Mouse (Mus musculus) layer of hippocampus, postnatal 14 days (tissue): ENCODE measurements around the gene Pon2. TPM values are rescaled to one million over a fixed set of nuclear protein-coding genes. Genes with fewer than 3 reads are reported as not detected.
"Not testable (repeated sequence)": the region's sequence is repeated elsewhere in the genome, so short reads cannot be mapped to it uniquely, and the experiment has no call there.

Experiments
- DNase-seq, 2 experiments: peaks; one replicate each; pipeline ENCODE4 v3.0.0; 2021 to 2022; ENCODE audit warnings: low spot score in 2 of 2, mixed read lengths in 1 of 2
- long read RNA-seq, 2 experiments: library from polyadenylated mRNA; stranded (forward); transcript quantifications; one replicate each; pipeline ENCODE4 v2.0.0; 2021
- total RNA-seq, 2 experiments: library from RNA; stranded (reverse); gene quantifications; 2 replicates each; pipeline ENCODE4 v1.2.3; 2021

Gene Pon2
- total RNA-seq, result 10 to 100 TPM; 25.0 to 25.4 TPM
- long read RNA-seq, experiment 1, transcript Pon2-201 (9 exons, 2,409 nt), result major isoform, 51 of 56 reads
- long read RNA-seq, experiment 1, partial matches to known transcripts, result 1 of 56 reads
- long read RNA-seq, experiment 1, other reads (novel, unspliced or antisense), result 4 of 56 reads
- long read RNA-seq, experiment 2, transcript Pon2-201 (9 exons, 2,409 nt), result major isoform, 46 of 55 reads
- long read RNA-seq, experiment 2, partial matches to known transcripts, result 5 of 55 reads
- long read RNA-seq, experiment 2, other reads (novel, unspliced or antisense), result 4 of 55 reads

DNA sequence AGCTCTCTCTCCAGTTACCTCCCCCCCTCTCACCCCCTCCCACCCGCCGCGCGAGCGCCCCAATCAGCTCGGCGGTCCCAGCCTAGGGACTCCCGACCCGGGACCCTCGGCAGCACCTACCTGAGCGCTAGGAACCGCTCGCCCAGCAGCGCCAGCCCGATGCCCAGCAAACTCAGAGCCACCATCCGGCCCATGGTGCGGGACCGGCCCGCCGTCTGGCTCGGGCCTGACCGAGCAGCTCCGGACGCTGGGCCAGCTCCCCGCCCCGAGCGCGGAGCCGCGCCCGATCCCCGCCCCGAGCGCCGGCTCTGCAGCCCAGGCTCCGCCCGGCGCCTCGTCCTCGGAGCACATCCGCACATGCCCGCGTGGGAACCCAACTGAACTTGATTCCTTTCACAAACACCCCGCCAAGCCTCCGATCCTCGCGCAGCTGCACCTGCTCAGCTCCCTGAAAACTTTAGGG is at the start of gene Pon2:
Gene Pon2, minus strand, starts transcription at position 364 of the 463 bp plus-strand sequence.
- DNase-seq, result peak; percentile 38 to 39

GRCm38 (mm10) chr6:5344255-5344654 is 46.0 kb upstream of the Pon2 start:
- DNase-seq, result no peak

- not testable (repeated sequence) for DNase-seq
These were observed 41.0 kb upstream of the Pon2 start for GRCm38 (mm10) chr6:5339283-5339682.

DNA sequence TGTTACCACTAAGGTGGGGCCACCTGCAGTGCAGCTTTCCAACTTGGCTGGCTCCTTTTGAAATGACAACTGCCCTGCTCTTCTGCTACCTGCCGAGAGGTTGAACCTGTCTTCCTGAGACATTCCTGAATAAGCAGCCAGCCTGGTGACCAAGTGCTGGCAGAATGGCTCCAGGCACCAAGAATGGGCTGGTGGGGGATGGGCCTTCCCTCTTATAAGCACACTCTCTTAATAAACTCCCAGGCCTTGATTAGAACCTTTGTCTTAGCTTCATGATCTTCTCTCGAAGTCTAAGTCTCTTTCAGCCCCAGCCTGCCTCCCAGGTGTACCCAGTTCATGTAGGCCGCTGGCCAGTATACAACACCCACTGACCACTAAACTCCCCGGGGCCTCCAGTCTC is 40.5 kb upstream of the Pon2 start:
- not testable (repeated sequence) for DNase-seq

GRCm38 (mm10) chr6:5336016-5336415 is 37.8 kb upstream of the Pon2 start:
- DNase-seq, result not testable (repeated sequence)

DNA sequence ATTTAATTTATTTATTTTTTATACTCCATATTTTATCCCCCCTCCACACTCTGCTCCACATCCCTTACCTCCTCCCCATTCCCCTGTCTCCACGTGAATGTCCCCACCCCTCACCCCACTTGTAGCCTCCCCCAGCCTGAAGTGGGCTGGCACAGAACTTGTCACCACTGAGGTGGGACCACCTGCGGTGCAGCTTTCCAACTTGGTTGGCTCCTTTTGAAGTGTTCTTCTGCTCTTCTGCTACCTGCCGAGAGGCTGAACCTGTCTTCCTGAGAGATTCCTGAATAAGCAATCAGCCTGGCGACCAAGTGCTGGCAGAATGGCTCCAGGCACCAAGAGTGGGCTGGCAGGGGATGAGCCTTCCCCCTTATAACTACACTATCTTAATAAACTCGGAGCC is 35.8 kb upstream of the Pon2 start:
- DNase-seq, result no peak

DNA sequence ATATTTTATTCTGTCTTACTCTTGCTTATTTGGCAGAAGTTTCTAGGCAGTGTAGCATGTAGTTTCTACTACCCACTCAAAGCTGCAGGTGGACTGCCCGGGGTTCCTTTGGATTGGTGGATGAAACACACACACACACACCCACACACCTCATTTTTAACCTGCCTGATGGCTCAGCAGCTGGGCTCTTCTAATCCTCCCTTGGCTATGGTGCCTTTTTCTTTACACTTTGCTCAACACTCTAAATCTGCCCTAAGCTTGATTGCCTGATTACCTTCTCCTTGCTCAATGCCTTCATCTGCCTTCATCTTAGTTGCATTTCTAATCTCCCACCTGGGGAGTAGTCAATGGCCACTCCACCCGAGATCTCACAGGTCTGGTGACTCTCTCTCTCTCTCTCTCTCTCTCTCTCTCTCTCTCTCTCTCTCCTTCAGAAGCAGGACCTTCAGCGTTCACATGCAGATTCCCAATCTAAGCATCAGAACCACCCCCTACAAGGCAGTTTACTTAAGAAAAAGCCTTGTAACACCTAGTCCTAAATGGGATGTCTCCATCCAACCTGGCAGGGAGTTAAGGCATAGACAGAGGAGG is 34.4 kb upstream of the Pon2 start:
- DNase-seq, result no peak

GRCm38 (mm10) chr6:5325122-5325521 is 26.9 kb upstream of the Pon2 start:
- DNase-seq, result no peak

- not testable (repeated sequence) for DNase-seq
These were observed 25.8 kb upstream of the Pon2 start for GRCm38 (mm10) chr6:5324101-5324500.

- no peak for DNase-seq
These were observed 18.4 kb upstream of the Pon2 start for GRCm38 (mm10) chr6:5316630-5317029.

GRCm38 (mm10) chr6:5315053-5315759 is 17.0 kb upstream of the Pon2 start:
- no peak for DNase-seq

DNA sequence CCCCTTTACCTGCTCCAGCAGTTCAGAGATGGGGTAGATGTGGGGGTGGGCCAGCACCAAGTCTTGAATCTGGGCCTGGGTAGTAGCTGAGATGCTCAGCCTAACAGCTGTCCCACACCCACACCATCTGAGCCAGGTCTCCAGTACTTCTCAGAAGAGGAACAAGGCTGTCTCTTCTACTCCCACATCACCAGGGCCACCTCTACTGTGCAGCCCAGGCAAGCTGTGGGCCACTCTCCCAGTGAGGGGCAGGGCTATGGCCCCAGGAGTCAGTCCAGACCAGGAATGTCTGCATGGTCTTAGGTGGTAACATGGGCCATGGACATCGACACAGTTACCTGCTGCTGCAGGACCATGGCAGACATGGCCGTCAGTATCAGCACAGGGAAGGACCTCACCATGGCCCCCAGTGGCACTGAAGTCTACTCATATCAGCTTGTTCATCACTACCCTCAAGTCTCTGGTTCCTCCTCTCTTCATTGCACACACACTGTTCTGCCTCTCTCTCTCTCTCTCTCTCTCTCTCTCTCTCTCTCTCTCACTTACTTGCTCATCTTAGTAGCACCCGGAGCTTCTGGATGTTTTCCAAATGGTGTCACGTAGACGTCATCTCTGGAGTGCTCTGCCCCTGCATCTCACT is 15.8 kb upstream of the Pon2 start:
- no peak for DNase-seq

DNA sequence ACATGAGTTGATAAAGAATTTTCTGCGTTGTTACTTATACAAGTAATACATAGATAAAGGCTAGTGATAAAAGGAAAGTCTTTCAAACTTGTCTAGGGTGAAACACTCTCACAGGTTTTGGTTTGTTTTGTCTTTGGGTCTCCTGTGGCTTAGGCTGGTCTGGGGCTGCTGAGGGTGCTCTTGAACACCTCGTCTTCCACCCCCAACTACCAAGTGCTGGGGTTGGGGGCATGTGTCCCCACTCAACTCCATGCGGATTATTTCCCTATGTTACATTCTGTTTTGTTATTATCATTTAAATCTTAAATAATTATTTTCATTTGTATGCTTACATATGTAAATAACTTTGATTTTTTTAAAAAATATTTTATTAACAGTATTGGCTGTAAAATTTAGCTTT is 12.2 kb upstream of the Pon2 start:
- DNase-seq, result no peak

DNA sequence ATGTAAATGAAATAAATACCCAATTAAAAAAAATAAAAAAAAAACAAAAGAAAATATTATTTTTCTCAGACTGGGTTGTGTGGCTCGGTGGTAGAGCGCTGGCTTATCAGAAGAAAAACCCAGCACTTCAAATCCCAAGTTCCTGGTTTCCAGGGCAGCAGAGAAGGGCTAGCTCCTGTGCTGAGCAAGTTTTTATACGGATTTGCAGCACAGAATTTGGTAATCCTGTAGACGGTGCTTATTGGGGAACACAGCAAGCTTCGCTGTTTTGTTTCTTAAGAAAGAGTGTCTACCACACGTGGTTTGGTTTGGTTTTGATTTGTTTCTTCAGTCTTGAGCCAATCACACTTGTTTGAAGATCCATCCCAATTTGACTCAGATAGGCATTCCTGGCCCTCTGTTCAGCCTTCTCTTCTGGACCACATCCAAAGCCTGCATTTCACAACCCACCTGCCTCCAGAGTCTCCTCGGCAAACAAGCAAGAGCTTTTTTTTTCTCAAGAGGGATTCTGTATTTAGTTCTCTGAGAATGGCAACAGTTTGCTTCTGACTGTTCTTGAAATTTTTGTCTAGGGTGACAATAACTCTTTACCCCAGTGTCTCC is 11.4 kb upstream of the Pon2 start:
- no peak for DNase-seq

DNA sequence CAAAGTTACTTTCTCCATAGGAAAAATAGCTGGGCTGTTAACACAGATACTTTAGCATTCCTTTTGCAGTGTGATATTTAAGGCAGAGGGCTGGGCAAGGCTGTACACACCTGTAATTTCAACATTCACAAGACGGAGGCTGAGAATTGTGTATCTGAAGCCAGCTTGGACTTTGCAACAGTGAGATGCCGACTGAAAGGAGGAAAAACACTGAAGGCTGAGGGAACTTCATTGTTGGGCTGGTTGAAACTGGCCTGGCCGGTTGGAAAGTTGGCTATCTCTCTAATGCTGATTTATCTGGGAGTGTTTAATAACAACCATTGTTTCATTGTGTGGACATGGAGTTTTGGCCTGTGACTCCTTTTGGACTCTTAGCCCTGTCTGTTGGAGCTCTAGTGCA is 7.7 kb upstream of the Pon2 start:
- no peak for DNase-seq

- no peak for DNase-seq
These were observed 6.7 kb upstream of the Pon2 start for GRCm38 (mm10) chr6:5304956-5305355.

DNA sequence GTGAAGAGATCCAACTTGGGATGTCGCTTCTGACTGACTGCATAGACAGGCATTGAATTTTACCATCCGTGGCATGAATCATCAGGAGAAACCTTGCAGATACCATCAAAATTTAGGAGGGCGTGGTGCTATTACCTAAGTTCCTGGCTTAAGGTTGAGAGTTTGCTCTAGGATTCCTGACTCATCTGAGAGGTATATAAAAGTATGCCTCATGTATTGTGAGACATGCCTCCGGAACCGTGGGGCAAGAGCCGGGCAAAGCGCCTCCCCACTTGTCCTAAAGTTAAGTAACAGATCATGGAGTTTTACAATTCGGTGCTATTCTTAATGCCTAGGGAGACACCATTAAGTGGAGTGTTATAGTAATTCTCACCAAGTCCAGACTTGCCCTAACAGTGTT is 2.4 kb upstream of the Pon2 start:
- DNase-seq, result no peak

DNA sequence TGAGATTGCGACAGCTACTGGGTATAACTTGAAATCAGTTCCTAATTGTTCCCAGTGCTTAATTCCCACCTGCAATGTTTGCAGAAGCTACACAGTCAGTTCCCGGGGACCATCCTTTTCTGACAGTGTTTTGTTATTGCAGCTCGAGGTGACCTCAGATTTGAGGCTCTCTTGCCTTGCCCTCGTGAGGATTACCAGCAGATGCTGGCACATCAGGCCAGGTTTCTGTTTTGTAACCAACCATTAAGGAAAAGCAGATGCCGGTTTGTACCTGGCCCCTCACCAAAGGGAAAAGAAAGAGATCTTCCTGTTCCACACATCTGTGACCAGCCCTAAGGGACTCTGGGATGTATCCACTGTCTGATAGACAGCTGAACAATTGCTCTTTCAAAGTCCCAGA is 1.3 kb upstream of the Pon2 start:
- no peak for DNase-seq

GRCm38 (mm10) chr6:5297321-5298091 is 749 bp downstream of the Pon2 start:
- DNase-seq, result peak; percentile 7 to 27

- DNase-seq, result no peak
These were observed 2.2 kb downstream of the Pon2 start for GRCm38 (mm10) chr6:5296067-5296466.
